Mouse (Mus musculus) forebrain, embryonic 12.5 days (tissue): ENCODE data around the gene Mmaa. TPM values are rescaled to one million over a fixed set of nuclear protein-coding genes. Genes with fewer than 3 reads are reported as not detected.

ENCODE experiments used
- ATAC-seq: fragments of 200-750 bp; cut with Nextera tagmentation; 2 replicates; pipeline ENCODE4 v1.8.0; 2017; ENCODE audit warnings: moderate TSS enrichment; ENCODE audit not compliant: low FRiP score
- H3K27ac ChIP-seq: fragments of 300-500 bp; sonication (generic); 2 replicates; pipeline ENCODE4 v1.5.1; 2016; ENCODE audit warnings: mild to moderate bottlenecking
- H3K27me3 ChIP-seq: fragments of 300-500 bp; sonication (generic); 2 replicates; pipeline ENCODE4 v1.6.1; 2016; ENCODE audit warnings: mild to moderate bottlenecking
- H3K36me3 ChIP-seq: fragments of 300-500 bp; sonication (generic); replicated peaks from 2 replicates; pipeline ENCODE4 v1.6.1; 2016; ENCODE audit warnings: mild to moderate bottlenecking
- H3K4me1 ChIP-seq: fragments of 300-500 bp; sonication (generic); 2 replicates; pipeline ENCODE4 v1.6.1; 2016
- H3K4me2 ChIP-seq: fragments of 300-500 bp; sonication (generic); 2 replicates; pipeline ENCODE4 v1.6.1; 2016; ENCODE audit warnings: mild to moderate bottlenecking, moderate library complexity
- H3K4me3 ChIP-seq: fragments of 300-500 bp; sonication (generic); replicated peaks from 2 replicates; pipeline ENCODE4 v1.5.1; 2016; ENCODE audit warnings: mild to moderate bottlenecking
- H3K9ac ChIP-seq: fragments of 300-500 bp; sonication (generic); 2 replicates; pipeline ENCODE4 v1.6.1; 2016; ENCODE audit warnings: mild to moderate bottlenecking
- H3K9me3 ChIP-seq: fragments of 300-500 bp; sonication (generic); 2 replicates; pipeline ENCODE4 v1.6.1; 2016
- WGBS: fragments of 180-500 bp; shearing (Covaris S2); methylation state at CpG from one replicate; pipeline ENCODE4 v1.1.7; 2016; 5-methylcytosine and 5-hydroxymethylcytosine counted together
- polyA plus RNA-seq: library from polyadenylated mRNA; unstranded; fragments of >200 nt; fragmentation: Nextera tagmentation; extraction: Ambion mirVana; gene quantifications from 2 replicates; pipeline ENCODE4 v1.2.1, GENCODE M21; 2016

Gene Mmaa
- polyA plus RNA-seq, 1 experiment from 2014 or later = 17.5 TPM

DNA sequence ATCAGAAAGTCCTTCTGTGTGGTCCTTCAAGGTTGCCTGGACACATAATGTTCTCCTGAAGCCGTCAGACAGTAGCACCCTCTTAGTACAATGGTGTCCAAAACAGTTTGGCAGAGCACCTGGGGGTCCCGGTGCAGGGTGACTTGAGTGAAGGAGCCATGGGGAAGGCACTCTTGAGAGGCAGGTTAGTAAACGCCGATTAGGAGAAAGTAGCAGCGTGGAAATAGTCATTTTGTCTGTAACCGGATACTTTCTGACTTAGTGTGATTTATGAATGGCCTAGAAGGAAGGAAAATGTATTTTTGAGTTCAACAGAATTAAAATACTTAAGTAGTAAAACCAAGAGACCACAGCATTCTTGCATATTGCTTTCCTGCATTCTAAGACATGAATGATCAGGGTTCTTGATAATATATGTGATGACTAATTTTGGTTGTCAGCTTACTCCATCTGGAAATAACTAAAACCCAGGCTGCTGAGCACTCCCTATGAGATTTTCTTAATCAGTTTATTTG lies 13.3 kb downstream of the Mmaa start:
- no peaks in the 10 kb centered on the region for H3K27me3 ChIP-seq
- 94% methylated on average over 6 of the region's 6 CpGs for WGBS
- H3K9me3 ChIP-seq = no peaks in the 10 kb centered on the region
- H3K9ac ChIP-seq = no peak overlapping the region
- H3K27ac ChIP-seq = no peak overlapping the region
- ATAC-seq = no peak
- no peak overlapping the region for H3K4me2 ChIP-seq
- no peak overlapping the region for H3K4me3 ChIP-seq
- H3K4me1 ChIP-seq = no peaks in the 10 kb centered on the region
- H3K36me3 ChIP-seq = peaks cover 24% of the 10 kb centered on the region

DNA sequence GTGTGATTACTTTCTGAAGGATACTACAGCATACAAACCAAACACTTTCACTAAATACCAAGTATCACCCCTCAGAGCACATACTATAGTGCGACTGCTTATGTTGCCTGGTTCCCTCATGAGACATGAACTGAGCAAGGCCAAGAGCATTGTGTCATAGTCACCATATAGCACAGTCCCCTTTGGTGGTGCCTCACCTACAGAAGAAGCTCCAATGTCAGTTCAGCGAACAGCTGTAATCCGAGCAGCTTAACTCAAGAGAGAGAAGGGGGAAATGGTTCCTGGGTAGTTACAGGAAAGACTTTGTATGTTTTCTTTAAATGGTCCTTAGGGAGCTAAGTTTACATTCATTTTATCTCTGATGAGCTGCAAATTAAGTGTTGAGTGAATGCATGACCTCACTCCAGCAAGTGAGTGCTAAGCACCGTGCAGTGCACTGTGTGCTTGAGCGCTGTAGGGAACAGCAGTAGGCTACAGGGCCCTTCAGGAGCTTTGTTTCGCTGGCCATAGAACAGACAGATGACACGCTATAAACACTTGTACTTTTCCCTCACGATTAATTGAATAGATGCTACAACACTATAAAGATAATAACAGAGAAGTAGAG lies 17.4 kb downstream of the Mmaa start:
- Histone ChIP-seq H3K9ac (no peak overlapping the region), H3K27ac (no peak overlapping the region), H3K9me3 (no peaks in the 10 kb centered on the region), H3K4me1 (no peaks in the 10 kb centered on the region), H3K27me3 (no peaks in the 10 kb centered on the region), H3K4me3 (no peak overlapping the region), H3K4me2 (no peak overlapping the region), H3K36me3 (peaks cover 46% of the 10 kb centered on the region)
- 89% methylated on average over 8 of the region's 8 CpGs for WGBS
- ATAC-seq = no peak

DNA sequence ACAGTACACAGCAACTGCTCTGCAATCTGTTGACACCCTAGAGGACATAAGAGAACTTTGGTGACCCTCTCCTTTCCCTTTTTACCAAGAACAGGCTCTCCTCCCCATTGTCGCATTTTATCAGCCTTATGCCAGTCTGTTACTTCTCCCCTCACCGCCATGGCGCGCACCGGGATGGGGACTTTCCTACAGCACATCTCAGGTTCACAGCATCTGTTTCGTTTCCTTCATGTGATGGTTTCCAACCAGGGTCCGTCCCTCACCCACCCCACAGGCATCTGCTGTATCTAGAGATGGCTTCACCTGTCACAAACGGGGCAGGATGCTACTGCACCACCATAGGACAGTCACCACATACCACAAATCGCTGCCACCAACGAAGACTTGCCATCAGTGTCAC lies 19.8 kb downstream of the Mmaa start:
- Histone ChIP-seq H3K4me1 (no peaks in the 10 kb centered on the region), H3K36me3 (peaks cover 55% of the 10 kb centered on the region), H3K9ac (no peak overlapping the region), H3K4me2 (no peak overlapping the region), H3K27ac (no peak overlapping the region), H3K9me3 (no peaks in the 10 kb centered on the region), H3K27me3 (no peaks in the 10 kb centered on the region), H3K4me3 (no peak overlapping the region)
- WGBS = 93% methylated on average over 10 of the region's 10 CpGs
- ATAC-seq = no peak

DNA sequence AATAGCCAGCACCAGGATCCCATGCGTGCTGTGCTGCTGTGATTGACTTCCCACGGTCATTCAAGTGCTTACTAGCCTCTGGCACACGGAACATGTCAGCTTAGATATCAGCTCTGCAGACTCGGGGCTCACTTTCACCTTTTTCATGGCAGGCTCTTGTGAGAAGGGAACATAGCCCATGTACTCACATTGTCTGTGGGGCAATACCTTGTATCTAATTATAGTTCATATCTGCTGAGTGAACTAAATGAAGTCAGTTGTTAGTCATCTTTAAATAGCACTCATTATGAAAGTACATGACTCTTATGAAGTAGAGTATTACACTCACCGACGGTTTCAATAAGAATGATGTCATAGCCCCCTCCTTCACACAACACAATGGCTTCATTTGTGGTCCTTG lies 21.0 kb downstream of the Mmaa start:
- H3K36me3 ChIP-seq = peaks cover 59% of the 10 kb centered on the region
- H3K27ac ChIP-seq = no peak overlapping the region
- 89% methylated on average over 6 of the region's 6 CpGs for WGBS
- no peaks in the 10 kb centered on the region for H3K27me3 ChIP-seq
- no peaks in the 10 kb centered on the region for H3K9me3 ChIP-seq
- no peaks in the 10 kb centered on the region for H3K4me1 ChIP-seq
- H3K9ac ChIP-seq = no peak overlapping the region
- no peak overlapping the region for H3K4me3 ChIP-seq
- no peak for ATAC-seq
- no peak overlapping the region for H3K4me2 ChIP-seq

DNA sequence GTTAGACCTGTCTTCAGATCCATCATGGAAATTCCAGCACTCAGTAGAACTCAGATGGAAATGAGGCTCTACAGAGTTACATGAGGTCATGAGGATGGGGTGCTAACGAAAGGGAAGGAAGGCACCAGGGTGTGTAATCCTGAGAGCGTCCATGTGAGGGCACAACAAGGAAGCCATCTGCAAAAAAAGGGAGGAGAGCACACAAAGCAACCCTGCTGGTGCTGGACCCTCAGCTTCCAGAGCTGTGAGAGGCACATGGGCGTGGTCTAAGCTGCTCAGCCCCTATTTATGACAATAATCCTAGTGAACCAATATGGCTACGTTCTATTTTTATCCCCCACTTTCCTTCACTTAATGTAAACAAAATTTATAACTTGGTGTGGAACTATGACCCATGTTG lies 22.1 kb downstream of the Mmaa start:
- H3K27ac ChIP-seq = no peak overlapping the region
- H3K9me3 ChIP-seq = no peaks in the 10 kb centered on the region
- H3K4me2 ChIP-seq = no peak overlapping the region
- 72% methylated on average over 4 of the region's 4 CpGs for WGBS
- no peaks in the 10 kb centered on the region for H3K4me1 ChIP-seq
- ATAC-seq = no peak
- no peak overlapping the region for H3K4me3 ChIP-seq
- no peaks in the 10 kb centered on the region for H3K27me3 ChIP-seq
- H3K36me3 ChIP-seq = peaks cover 66% of the 10 kb centered on the region
- no peak overlapping the region for H3K9ac ChIP-seq

DNA sequence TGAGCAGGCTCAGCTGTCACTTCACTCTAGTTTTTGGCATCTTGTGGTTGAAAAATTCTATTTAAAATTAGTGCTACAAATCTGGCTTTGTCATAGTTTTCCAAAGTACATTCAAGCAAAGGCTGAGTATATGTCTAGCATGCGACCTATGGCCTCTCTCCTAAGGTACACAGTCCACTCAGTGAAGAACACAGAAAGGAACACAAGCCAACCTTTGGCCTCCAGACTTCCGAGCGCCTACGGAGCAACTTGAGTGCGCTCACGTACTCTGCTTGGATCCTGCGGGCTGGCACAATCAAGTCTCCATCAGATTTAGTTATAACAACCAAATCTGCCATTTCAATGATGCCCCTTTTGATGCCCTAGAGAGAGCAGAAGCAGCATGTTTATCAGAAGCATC lies 25.8 kb downstream of the Mmaa start:
- ATAC-seq = no peak
- Histone ChIP-seq H3K4me2 (no peak overlapping the region), H3K36me3 (peaks cover 65% of the 10 kb centered on the region), H3K9ac (no peak overlapping the region), H3K27ac (no peak overlapping the region), H3K9me3 (no peaks in the 10 kb centered on the region), H3K4me3 (no peak overlapping the region), H3K27me3 (no peaks in the 10 kb centered on the region), H3K4me1 (no peaks in the 10 kb centered on the region)
- 95% methylated on average over 7 of the region's 7 CpGs for whole genome bisulfite sequencing

DNA sequence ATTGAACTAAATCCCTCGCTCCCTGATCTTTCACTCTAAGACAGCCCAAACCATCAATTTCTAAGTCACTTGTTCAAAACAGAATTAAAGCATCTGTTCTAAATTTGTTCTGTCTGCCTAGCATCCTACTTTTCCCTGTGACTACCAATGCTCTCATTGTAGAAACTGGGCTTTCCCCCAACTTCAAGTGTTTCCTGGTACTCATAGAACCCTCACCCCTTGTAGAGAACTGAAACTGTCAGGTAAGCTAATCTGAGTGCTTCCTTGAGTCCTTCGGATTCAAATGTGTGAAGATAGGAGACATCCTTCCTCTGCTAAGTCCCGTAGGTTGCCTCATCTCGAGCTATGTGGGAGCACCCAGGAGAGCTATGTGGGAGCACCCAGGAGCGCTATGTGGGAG lies 32.8 kb downstream of the Mmaa start:
- Histone ChIP-seq H3K9me3 (no peaks in the 10 kb centered on the region), H3K27ac (no peak overlapping the region), H3K4me2 (no peak overlapping the region), H3K36me3 (peaks cover 4% of the 10 kb centered on the region), H3K27me3 (no peaks in the 10 kb centered on the region), H3K9ac (no peak overlapping the region), H3K4me1 (no peaks in the 10 kb centered on the region), H3K4me3 (no peak overlapping the region)
- 93% methylated on average over 5 of the region's 5 CpGs for WGBS
- ATAC-seq = no peak

DNA sequence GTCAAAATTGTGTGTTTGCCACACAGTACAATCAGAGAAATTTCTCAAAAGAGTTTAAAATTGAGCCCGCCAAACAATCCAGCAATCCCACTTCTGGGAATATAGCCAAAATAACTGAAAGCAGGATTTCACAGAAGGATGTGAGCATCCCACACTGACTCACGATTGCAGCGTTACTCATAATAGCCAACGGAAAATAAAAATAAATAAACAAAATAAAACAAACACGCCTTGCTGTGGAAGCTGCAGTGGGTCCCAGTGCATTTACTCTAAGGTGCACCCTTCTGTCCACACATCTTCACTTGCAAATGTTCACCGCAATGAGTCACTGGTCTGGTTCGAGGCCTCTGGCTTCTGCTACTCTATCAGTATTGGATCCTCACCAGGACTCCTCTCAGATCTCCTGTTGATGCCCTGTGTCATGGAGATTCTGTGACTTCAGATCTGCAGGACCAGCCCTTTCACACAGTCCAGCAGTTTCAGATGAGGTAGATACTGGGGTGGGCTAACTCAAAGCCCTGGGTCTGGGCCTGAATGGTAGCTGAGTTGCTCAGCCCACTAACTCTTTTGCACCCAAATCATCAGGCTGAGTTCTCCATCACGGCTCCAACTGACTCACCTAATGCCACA lies 38.5 kb downstream of the Mmaa start:
- Histone ChIP-seq H3K36me3 (no peaks in the 10 kb centered on the region), H3K27ac (no peak overlapping the region), H3K4me3 (no peak overlapping the region), H3K4me1 (no peaks in the 10 kb centered on the region), H3K4me2 (no peak overlapping the region), H3K9ac (no peak overlapping the region), H3K9me3 (no peaks in the 10 kb centered on the region), H3K27me3 (no peaks in the 10 kb centered on the region)
- no peak for ATAC-seq
- WGBS = 89% methylated on average over 8 of the region's 8 CpGs

DNA sequence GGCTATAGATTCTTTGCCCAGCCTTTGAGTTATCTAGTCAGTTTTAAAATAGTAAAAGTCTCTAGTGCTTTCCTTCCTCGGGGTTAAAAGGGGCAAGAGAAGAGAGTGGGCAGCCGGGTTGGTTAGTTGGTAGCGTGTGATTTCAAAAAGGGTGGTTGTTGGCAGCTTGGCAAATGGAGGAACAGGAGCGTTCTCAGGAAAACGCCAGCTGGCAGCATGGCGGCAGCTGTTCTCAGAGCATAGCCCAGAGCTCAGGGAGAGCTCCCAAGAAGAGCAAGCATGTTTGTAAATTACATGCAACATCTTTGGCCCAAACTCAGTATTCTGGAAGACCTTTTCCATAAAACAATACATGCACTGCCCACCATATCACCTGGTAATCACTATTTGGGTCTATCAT lies 41.0 kb downstream of the Mmaa start:
- H3K36me3 ChIP-seq = no peaks in the 10 kb centered on the region
- H3K27ac ChIP-seq = no peak overlapping the region
- WGBS = 83% methylated on average over 6 of the region's 6 CpGs
- H3K4me3 ChIP-seq = no peak overlapping the region
- no peaks in the 10 kb centered on the region for H3K4me1 ChIP-seq
- H3K4me2 ChIP-seq = no peak overlapping the region
- no peak overlapping the region for H3K9ac ChIP-seq
- no peak for ATAC-seq
- no peaks in the 10 kb centered on the region for H3K27me3 ChIP-seq
- H3K9me3 ChIP-seq = no peaks in the 10 kb centered on the region

DNA sequence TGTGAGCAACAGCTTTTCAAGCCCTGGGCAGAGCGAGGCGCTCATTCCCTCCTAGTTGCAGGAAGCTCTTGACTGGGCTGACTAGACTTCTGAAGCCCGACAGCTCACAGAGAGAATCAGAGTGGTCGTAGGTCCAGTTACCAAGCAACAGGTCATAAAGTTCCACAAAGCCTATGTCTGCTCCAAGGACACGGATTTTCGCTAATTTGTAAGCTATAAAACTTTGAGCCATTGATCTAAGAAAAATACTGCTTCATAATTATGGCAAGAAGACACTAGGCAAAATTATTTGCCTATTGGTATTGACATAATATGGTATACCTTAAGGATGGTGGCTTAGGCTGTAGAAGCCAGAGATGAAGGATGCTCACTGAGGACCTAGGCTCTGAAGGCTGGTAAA lies 46.3 kb downstream of the Mmaa start, which contains the start of gene 1700011L22Rik:
Gene 1700011L22Rik (minus strand): TSS at position 101 of the 400 bp plus-strand sequence.
- H3K27ac ChIP-seq = no peak within 1 kb of the TSS
- H3K4me2 ChIP-seq = no peak within 1 kb of the TSS
- 92% methylated on average over 6 of the region's 6 CpGs for WGBS
- no peaks in the 10 kb centered on the region for H3K27me3 ChIP-seq
- H3K4me3 ChIP-seq = no peak within 1 kb of the TSS
- H3K36me3 ChIP-seq = no peaks in the 10 kb centered on the region
- no peak for ATAC-seq
- H3K4me1 ChIP-seq = no peaks in the 10 kb centered on the region
- H3K9ac ChIP-seq = no peak within 1 kb of the TSS
- no peaks in the 10 kb centered on the region for H3K9me3 ChIP-seq

DNA sequence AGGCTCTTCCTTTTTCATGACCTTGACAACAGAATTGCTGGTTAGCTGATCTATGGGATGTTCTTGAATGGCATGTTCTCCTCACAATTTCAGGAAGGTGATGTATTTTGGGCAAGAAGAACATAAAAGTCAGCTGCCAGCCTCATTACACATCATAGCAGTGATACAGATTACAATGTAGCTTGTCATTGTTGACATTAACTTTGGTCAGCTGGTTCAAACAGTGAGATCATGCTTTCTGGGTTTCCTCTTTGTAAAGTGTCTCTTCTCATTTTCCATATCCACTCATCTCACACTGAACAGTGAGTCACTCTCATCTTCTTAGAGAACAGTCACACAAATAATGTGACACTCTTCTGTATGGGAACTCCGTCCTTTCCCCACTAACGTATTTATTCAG lies 51.3 kb downstream of the Mmaa start:
- ATAC-seq = no peak
- Histone ChIP-seq H3K4me2 (no peak overlapping the region), H3K4me1 (no peaks in the 10 kb centered on the region), H3K27me3 (no peaks in the 10 kb centered on the region), H3K36me3 (no peaks in the 10 kb centered on the region), H3K9ac (no peak overlapping the region), H3K9me3 (no peaks in the 10 kb centered on the region), H3K4me3 (no peak overlapping the region), H3K27ac (no peak overlapping the region)
- WGBS = 92% methylated on average over 2 of the region's 2 CpGs

DNA sequence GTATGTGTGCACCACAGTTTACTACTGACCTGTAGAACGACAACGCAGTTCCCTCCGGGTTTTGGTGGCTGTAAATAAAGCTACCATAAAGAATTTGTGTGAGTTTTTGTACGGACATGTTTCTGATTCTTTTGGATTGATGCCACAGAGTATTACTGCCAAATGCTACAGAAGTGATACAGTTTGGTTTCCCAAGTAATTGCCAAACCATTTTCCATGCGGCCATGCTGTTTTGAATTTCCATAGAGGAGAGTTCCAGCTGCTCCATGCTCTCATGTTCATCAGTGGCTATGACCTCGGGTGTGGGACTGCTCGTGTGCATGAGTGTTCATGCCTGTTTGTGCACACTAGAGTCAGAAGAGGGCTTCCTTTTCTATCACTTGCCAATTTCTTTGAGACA lies 54.7 kb downstream of the Mmaa start:
- H3K27ac ChIP-seq = no peak overlapping the region
- ATAC-seq = no peak
- no peak overlapping the region for H3K4me3 ChIP-seq
- H3K9me3 ChIP-seq = no peaks in the 10 kb centered on the region
- no peaks in the 10 kb centered on the region for H3K4me1 ChIP-seq
- no peaks in the 10 kb centered on the region for H3K36me3 ChIP-seq
- no peak overlapping the region for H3K9ac ChIP-seq
- H3K4me2 ChIP-seq = no peak overlapping the region
- H3K27me3 ChIP-seq = no peaks in the 10 kb centered on the region
- WGBS = 88% methylated on average over 7 of the region's 7 CpGs

DNA sequence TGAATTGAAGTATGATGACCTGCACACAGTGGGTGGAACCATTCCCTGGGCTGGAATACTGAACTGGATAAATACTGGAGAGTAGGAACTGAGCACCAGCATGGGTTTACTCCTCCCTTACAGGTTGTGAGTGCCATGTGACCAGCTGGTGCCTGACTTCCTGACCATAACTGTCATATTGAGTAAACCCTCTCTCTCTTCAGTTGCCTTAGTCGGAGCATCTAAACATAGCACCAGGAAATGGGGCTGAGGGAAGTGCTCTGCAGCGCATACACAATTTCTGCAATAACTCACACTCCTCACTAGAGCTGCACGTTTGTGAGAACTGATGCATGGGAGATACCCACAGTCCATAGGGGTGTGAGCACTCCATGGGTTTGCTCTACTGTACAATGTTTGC lies 55.4 kb downstream of the Mmaa start:
- 85% methylated on average over 3 of the region's 3 CpGs for WGBS
- no peaks in the 10 kb centered on the region for H3K4me1 ChIP-seq
- ATAC-seq = no peak

More for the DNA sequence above, 55.4 kb downstream of the Mmaa start:
- H3K9me3 ChIP-seq = no peaks in the 10 kb centered on the region
- H3K9ac ChIP-seq = no peak overlapping the region
- H3K4me3 ChIP-seq = no peak overlapping the region
- no peak overlapping the region for H3K27ac ChIP-seq
- no peaks in the 10 kb centered on the region for H3K36me3 ChIP-seq
- H3K27me3 ChIP-seq = no peaks in the 10 kb centered on the region
- H3K4me2 ChIP-seq = no peak overlapping the region
